Mouse (Mus musculus) bone marrow, adult 2 months (tissue): Measurements from ENCODE around the gene Pla2g15. TPM values are rescaled to one million over a fixed set of nuclear protein-coding genes. Genes with fewer than 3 reads are reported as not detected.
A peak's percentile ranks its signal among the peaks of the same experiment; 100 is the strongest.

Experiments used
- H3K27ac ChIP-seq: fragments of 200-500 bp; 2 replicates; pipeline ENCODE4 v1.5.1; 2012; ENCODE audit warnings: low read depth, mild to moderate bottlenecking, control low read depth, inconsistent platforms, low read length; ENCODE audit not compliant: control insufficient read depth, poor library complexity, insufficient read depth
- H3K4me1 ChIP-seq: fragments of 200-500 bp; 2 replicates; pipeline ENCODE4 v1.6.1; 2011; ENCODE audit warnings: low read length; ENCODE audit not compliant: control insufficient read depth, insufficient read depth
- H3K4me3 ChIP-seq: fragments of 200-500 bp; replicated peaks from 2 replicates; pipeline ENCODE3; 2011; ENCODE audit warnings: mild to moderate bottlenecking, low read depth, low read length, control low read depth; ENCODE audit not compliant: control insufficient read depth
- CTCF ChIP-seq: fragments of 200-500 bp; IDR thresholded peaks from 2 replicates; pipeline ENCODE4 v1.5.1; 2011; ENCODE audit warnings: low read length, control low read depth; ENCODE audit not compliant: control insufficient read depth, insufficient read depth
- POLR2A ChIP-seq: fragments of 200-500 bp; IDR thresholded peaks from 2 replicates; pipeline ENCODE4 v1.6.1; 2011; ENCODE audit warnings: low read depth, mild to moderate bottlenecking, control low read depth, low read length, borderline replicate concordance; ENCODE audit not compliant: control insufficient read depth
- WGBS: fragments of 180-500 bp; shearing (Covaris S2); methylation state at CpG from one replicate; pipeline ENCODE4 v1.1.7; 2018; 5-methylcytosine and 5-hydroxymethylcytosine counted together
- polyA plus RNA-seq: library from polyadenylated mRNA; stranded (reverse); fragments of >200 nt; gene quantifications from 2 replicates; pipeline ENCODE4 v1.2.4, GENCODE M21; 2011; ENCODE audit warnings: low replicate concordance; ENCODE audit not compliant: missing spikeins, insufficient read depth, insufficient read length

The Pla2g15 gene
- polyA plus RNA-seq, 1 experiment = 20.8 TPM

GRCm38 (mm10) chr8:106168356-106169016, 18.3 kb downstream of the Pla2g15 start, which contains the start of gene Slc7a6:
Gene Slc7a6, plus strand, starts transcription at chr8:106168857.
- no peak for TF ChIP-seq CTCF
- peak; percentile 50; the same call in 1 of the 2 replicates for TF ChIP-seq POLR2A
- Histone ChIP-seq H3K4me3 (peak within 1 kb of the TSS; percentile 85), H3K27ac (peak within 1 kb of the TSS; percentile 57; the same call in 1 of the 2 replicates), H3K4me1 (no peaks in the 10 kb centered on the region)
- 1% methylated on average over 59 of the region's 59 CpGs for WGBS

- TF ChIP-seq CTCF = no peak
- no peak for TF ChIP-seq POLR2A
- Histone ChIP-seq H3K27ac (peak overlapping the region; percentile 9; the same call in 1 of the 2 replicates), H3K4me1 (no peaks in the 10 kb centered on the region), H3K4me3 (peak overlapping the region; percentile 85)
- 1% methylated on average over 54 of the region's 54 CpGs for WGBS
Observed at GRCm38 (mm10) chr8:106169017-106169933, 19.1 kb downstream of the Pla2g15 start.

GRCm38 (mm10) chr8:106169934-106170480, 19.8 kb downstream of the Pla2g15 start:
- 21% methylated on average over 6 of the region's 6 CpGs for WGBS
- H3K4me3 ChIP-seq = no peak overlapping the region
- TF ChIP-seq POLR2A = no peak
- no peak for TF ChIP-seq CTCF

GRCm38 (mm10) chr8:106173566-106173965, 23.4 kb downstream of the Pla2g15 start:
- Histone ChIP-seq H3K4me3 (no peak overlapping the region), H3K27ac (no peak overlapping the region), H3K4me1 (no peaks in the 10 kb centered on the region)
- 69% methylated on average over 3 of the region's 3 CpGs for WGBS
- TF ChIP-seq POLR2A = no peak
- TF ChIP-seq CTCF = no peak

More at GRCm38 (mm10) chr8:106169934-106170480, 19.8 kb downstream of the Pla2g15 start:
- Histone ChIP-seq H3K27ac (no peak overlapping the region), H3K4me1 (no peaks in the 10 kb centered on the region)

GRCm38 (mm10) chr8:106176891-106177290, 26.7 kb downstream of the Pla2g15 start:
- H3K4me3 ChIP-seq = no peak overlapping the region
- WGBS = 70% methylated on average over 1 of the region's 1 CpGs
- TF ChIP-seq POLR2A = no peak
- TF ChIP-seq CTCF = no peak
- no peak overlapping the region for H3K27ac ChIP-seq
- H3K4me1 ChIP-seq = no peaks in the 10 kb centered on the region

GRCm38 (mm10) chr8:106177594-106177993, 27.4 kb downstream of the Pla2g15 start:
- 86% methylated on average over 1 of the region's 1 CpGs for WGBS
- H3K4me3 ChIP-seq = no peak overlapping the region
- TF ChIP-seq POLR2A (no peak), CTCF (no peak)

GRCm38 (mm10) chr8:106178428-106178827, 28.2 kb downstream of the Pla2g15 start:
- 84% methylated on average over 2 of the region's 2 CpGs for WGBS
- Histone ChIP-seq H3K4me1 (no peaks in the 10 kb centered on the region), H3K27ac (no peak overlapping the region), H3K4me3 (no peak overlapping the region)
- TF ChIP-seq CTCF (no peak), POLR2A (no peak)

More at GRCm38 (mm10) chr8:106177594-106177993, 27.4 kb downstream of the Pla2g15 start:
- no peak overlapping the region for H3K27ac ChIP-seq
- no peaks in the 10 kb centered on the region for H3K4me1 ChIP-seq
